Mouse (Mus musculus) neural tube, embryonic 14.5 days (tissue): ENCODE data around the gene Usp2. TPM values are rescaled to one million over a fixed set of nuclear protein-coding genes. Genes with fewer than 3 reads are reported as not detected.
"Not testable (repeated sequence)": the region's sequence is repeated elsewhere in the genome, so short reads cannot be mapped to it uniquely, and the experiment has no call there.

ENCODE experiments used
- ATAC-seq: fragments of 200-750 bp; cut with Nextera tagmentation; 2 replicates; pipeline ENCODE4 v1.8.0; 2017; ENCODE audit warnings: low read depth, mild to moderate bottlenecking, moderate TSS enrichment, moderate library complexity
- H3K27ac ChIP-seq: fragments of 300-500 bp; sonication (generic); 2 replicates; pipeline ENCODE4 v1.5.1; 2014; ENCODE audit warnings: low read depth, mild to moderate bottlenecking, control low read depth, low read length, moderate library complexity, mixed read lengths
- H3K27me3 ChIP-seq: fragments of 300-500 bp; sonication (generic); 2 replicates; pipeline ENCODE4 v1.6.1; 2014; ENCODE audit warnings: low read length; ENCODE audit not compliant: control insufficient read depth, insufficient read depth
- H3K36me3 ChIP-seq: fragments of 300-500 bp; sonication (generic); 2 replicates; pipeline ENCODE4 v1.6.1; 2014; ENCODE audit warnings: low read length, mixed read lengths; ENCODE audit not compliant: control insufficient read depth, insufficient read depth
- H3K4me1 ChIP-seq: fragments of 300-500 bp; sonication (generic); 2 replicates; pipeline ENCODE4 v1.6.1; 2014; ENCODE audit warnings: low read length; ENCODE audit not compliant: control insufficient read depth, insufficient read depth
- H3K4me2 ChIP-seq: fragments of 300-500 bp; sonication (generic); 2 replicates; pipeline ENCODE4 v1.6.1; 2014; ENCODE audit warnings: mild to moderate bottlenecking, low read depth, low read length, control low read depth
- H3K4me3 ChIP-seq: fragments of 300-500 bp; sonication (generic); 2 replicates; pipeline ENCODE4 v1.5.1; 2014; ENCODE audit warnings: low read depth, low read length, control low read depth, mixed read lengths
- H3K9ac ChIP-seq: fragments of 300-500 bp; sonication (generic); replicated peaks from 2 replicates; pipeline ENCODE4 v1.6.1; 2014; ENCODE audit warnings: low read depth, mild to moderate bottlenecking, control low read depth, low read length, mixed read lengths
- H3K9me3 ChIP-seq: fragments of 300-500 bp; sonication (generic); 2 replicates; pipeline ENCODE4 v1.6.1; 2016; ENCODE audit warnings: low read length; ENCODE audit not compliant: control insufficient read depth
- WGBS: fragments of 180-500 bp; shearing (Covaris S2); extraction: QIAGEN DNeasy Blood & Tissue Kit; methylation state at CpG from one replicate; pipeline ENCODE4 v1.1.7; 2014; 5-methylcytosine and 5-hydroxymethylcytosine counted together
- polyA plus RNA-seq: library from polyadenylated mRNA; unstranded; fragments of >200 nt; fragmentation: Nextera tagmentation; extraction: Ambion mirVana; gene quantifications from 2 replicates; pipeline ENCODE4 v1.2.1, GENCODE M21; 2014

Usp2 gene
- polyA plus RNA-seq, 1 experiment from 2014 or later, result 11.7 TPM

- Histone ChIP-seq H3K4me3 (no peak overlapping the region), H3K4me1 (peaks cover 36% of the 10 kb centered on the region), H3K4me2 (peak overlapping the region; percentile 14; the same call in 1 of the 2 replicates), H3K27ac (no peak overlapping the region), H3K9ac (no peak overlapping the region), H3K27me3 (no peaks in the 10 kb centered on the region), H3K36me3 (no peaks in the 10 kb centered on the region; the same call in 1 of the 2 replicates), H3K9me3 (no peaks in the 10 kb centered on the region)
- WGBS, result 83% methylated on average over 31 of the region's 31 CpGs
- no peak for ATAC-seq
Observed at GRCm38 (mm10) chr9:44108269-44109055, 41.6 kb downstream of the Usp2 start.

GRCm38 (mm10) chr9:44109360-44110095, 42.7 kb downstream of the Usp2 start:
- H3K4me2 ChIP-seq, result peak overlapping the region; percentile 14; the same call in 1 of the 2 replicates
- no peaks in the 10 kb centered on the region; the same call in 1 of the 2 replicates for H3K36me3 ChIP-seq
- H3K27ac ChIP-seq, result no peak overlapping the region
- H3K9me3 ChIP-seq, result no peaks in the 10 kb centered on the region
- no peak overlapping the region for H3K9ac ChIP-seq
- peaks cover 36% of the 10 kb centered on the region for H3K4me1 ChIP-seq
- H3K4me3 ChIP-seq, result no peak overlapping the region
- no peaks in the 10 kb centered on the region for H3K27me3 ChIP-seq
- no peak for ATAC-seq
- 28% methylated on average over 9 of the region's 9 CpGs for WGBS

- not testable (repeated sequence) for H3K4me2 ChIP-seq, H3K36me3 ChIP-seq, H3K9me3 ChIP-seq, H3K4me3 ChIP-seq, H3K27ac ChIP-seq, ATAC-seq, H3K27me3 ChIP-seq, H3K9ac ChIP-seq
- H3K4me1 ChIP-seq, result peaks cover 36% of the 10 kb centered on the region
- WGBS, result 69% methylated on average over 9 of the region's 12 CpGs
Observed at GRCm38 (mm10) chr9:44111909-44112308, 45.1 kb downstream of the Usp2 start.

- peak; percentile 96 for ATAC-seq
- Histone ChIP-seq H3K9me3 (no peaks in the 10 kb centered on the region), H3K9ac (peak within 1 kb of the TSS; percentile 72), H3K4me2 (peak within 1 kb of the TSS; percentile 41), H3K4me1 (peaks cover 24% of the 10 kb centered on the region), H3K27me3 (no peaks in the 10 kb centered on the region), H3K27ac (0 out of 2 replicates have a peak within 1 kb of the TSS, but pooled peaks have one; percentile 16), H3K4me3 (peak within 1 kb of the TSS; percentile 71), H3K36me3 (no peaks in the 10 kb centered on the region; the same call in 1 of the 2 replicates)
- WGBS, result under 1% methylated on average over 50 of the region's 51 CpGs
Observed at GRCm38 (mm10) chr9:44113105-44113789, 46.4 kb downstream of the Usp2 start, which contains the start of the genes Gm49380 and Rnf26. Gene Gm49380 (minus strand): TSS chr9:44113500. Gene Rnf26 (minus strand): TSS chr9:44113517.

DNA sequence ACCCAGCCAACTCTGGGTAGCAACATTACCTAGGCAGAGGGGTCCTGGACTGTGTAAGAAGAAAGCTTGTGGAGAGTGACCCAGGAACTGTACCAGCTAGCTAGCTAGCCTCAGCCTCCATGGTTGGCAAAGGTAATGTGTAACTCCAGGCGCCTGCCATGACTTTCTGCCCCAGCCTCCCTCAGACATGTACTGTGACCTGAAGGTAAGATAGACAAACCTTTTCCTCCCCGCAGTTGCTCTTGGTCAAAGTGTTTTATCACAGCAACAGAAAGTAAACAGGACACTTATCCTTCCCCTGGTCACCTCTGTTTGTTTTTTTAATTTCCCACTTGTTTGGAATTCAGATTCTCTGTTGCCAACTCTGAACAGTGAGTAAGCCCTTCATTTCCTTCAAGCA, 47.6 kb downstream of the Usp2 start:
- ATAC-seq, result no peak
- H3K27ac ChIP-seq, result no peak overlapping the region
- H3K36me3 ChIP-seq, result no peaks in the 10 kb centered on the region
- H3K9ac ChIP-seq, result no peak overlapping the region
- WGBS, result 88% methylated on average over 2 of the region's 2 CpGs
- no peak overlapping the region for H3K4me2 ChIP-seq
- H3K9me3 ChIP-seq, result no peaks in the 10 kb centered on the region
- peaks cover 12% of the 10 kb centered on the region; the same call in 1 of the 2 replicates for H3K4me1 ChIP-seq
- H3K4me3 ChIP-seq, result no peak overlapping the region
- H3K27me3 ChIP-seq, result no peaks in the 10 kb centered on the region

GRCm38 (mm10) chr9:44115599-44115998, 48.8 kb downstream of the Usp2 start:
- no peak overlapping the region for H3K4me3 ChIP-seq

DNA sequence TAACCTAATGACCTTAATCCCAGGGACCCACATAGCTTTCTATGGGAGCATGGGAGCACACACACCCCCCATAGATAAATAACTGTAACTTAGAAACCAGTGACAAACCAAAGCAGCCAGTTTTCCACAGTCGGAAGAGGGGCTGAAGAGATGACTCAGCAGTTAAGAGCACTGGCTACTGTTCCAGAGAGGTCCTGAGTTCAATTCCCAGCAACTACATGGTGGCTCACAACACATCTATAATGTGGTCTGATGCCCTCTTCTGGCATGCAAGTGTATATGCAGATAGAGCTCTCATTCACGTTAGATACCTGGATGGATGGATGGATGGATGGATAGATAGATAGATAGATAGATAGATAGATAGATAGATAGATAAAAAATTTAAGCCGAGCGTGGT, 49.4 kb downstream of the Usp2 start:
- Histone ChIP-seq H3K9me3 (no peaks in the 10 kb centered on the region), H3K4me2 (no peak overlapping the region), H3K9ac (no peak overlapping the region), H3K27ac (no peak overlapping the region), H3K4me3 (no peak overlapping the region), H3K36me3 (no peaks in the 10 kb centered on the region), H3K4me1 (no peaks in the 10 kb centered on the region), H3K27me3 (no peaks in the 10 kb centered on the region)
- WGBS, result 94% methylated on average over 4 of the region's 4 CpGs
- no peak for ATAC-seq

More at GRCm38 (mm10) chr9:44115599-44115998, 48.8 kb downstream of the Usp2 start:
- no peak overlapping the region for H3K27ac ChIP-seq
- H3K36me3 ChIP-seq, result no peaks in the 10 kb centered on the region
- no peak overlapping the region for H3K9ac ChIP-seq
- 91% methylated on average over 9 of the region's 9 CpGs for WGBS
- ATAC-seq, result no peak
- H3K4me1 ChIP-seq, result peaks cover under 1% of the 10 kb centered on the region; the same call in 1 of the 2 replicates
- H3K9me3 ChIP-seq, result no peaks in the 10 kb centered on the region
- no peaks in the 10 kb centered on the region for H3K27me3 ChIP-seq
- H3K4me2 ChIP-seq, result no peak overlapping the region

DNA sequence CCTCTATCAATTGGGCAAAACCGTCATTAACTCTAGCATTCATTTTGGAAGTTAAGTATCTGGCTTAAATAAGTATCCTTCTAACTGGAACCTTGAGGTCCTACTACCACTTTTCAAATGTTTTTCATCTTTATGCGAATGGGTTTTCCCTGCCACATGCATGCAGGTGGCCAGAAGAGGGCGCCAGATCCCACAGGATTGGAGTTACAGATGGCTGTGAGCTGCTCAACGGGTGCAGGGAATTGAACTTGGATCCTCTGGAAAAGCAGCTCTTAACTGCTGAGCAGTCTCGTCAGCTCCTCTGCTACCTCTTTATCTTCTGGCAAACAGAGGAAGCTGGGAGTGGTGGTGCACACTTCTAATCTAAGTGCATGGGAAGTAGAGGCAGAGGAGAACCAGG, 52.2 kb downstream of the Usp2 start:
- Histone ChIP-seq H3K4me3 (no peak overlapping the region), H3K27ac (no peak overlapping the region), H3K27me3 (no peaks in the 10 kb centered on the region), H3K9me3 (no peaks in the 10 kb centered on the region), H3K4me1 (no peaks in the 10 kb centered on the region), H3K36me3 (no peaks in the 10 kb centered on the region), H3K9ac (no peak overlapping the region), H3K4me2 (no peak overlapping the region)
- ATAC-seq, result no peak
- WGBS, result 47% methylated on average over 5 of the region's 5 CpGs
